Mouse (Mus musculus) embryonic facial prominence, embryonic 12.5 days (tissue): ENCODE measurements around the gene Lmntd1. TPM values are rescaled to one million over a fixed set of nuclear protein-coding genes. Genes with fewer than 3 reads are reported as not detected.

Source experiments
- ATAC-seq: fragments of 200-750 bp; cut with Nextera tagmentation; 2 replicates; pipeline ENCODE4 v1.8.0; 2017; ENCODE audit not compliant: insufficient number of reproducible peaks, insufficient read depth, low FRiP score, low TSS enrichment
- H3K27ac ChIP-seq: fragments of 300-500 bp; sonication (generic); 2 replicates; pipeline ENCODE4 v1.5.1; 2016; ENCODE audit warnings: mild to moderate bottlenecking
- H3K27me3 ChIP-seq: fragments of 300-500 bp; sonication (generic); 2 replicates; pipeline ENCODE4 v1.6.1; 2016; ENCODE audit warnings: mild to moderate bottlenecking, moderate library complexity
- H3K36me3 ChIP-seq: fragments of 300-500 bp; sonication (generic); 2 replicates; pipeline ENCODE4 v1.6.1; 2016; ENCODE audit warnings: mild to moderate bottlenecking
- H3K4me1 ChIP-seq: fragments of 300-500 bp; sonication (generic); 2 replicates; pipeline ENCODE4 v1.6.1; 2016
- H3K4me2 ChIP-seq: fragments of 300-500 bp; sonication (generic); replicated peaks from 2 replicates; pipeline ENCODE4 v1.6.1; 2016; ENCODE audit warnings: mild to moderate bottlenecking, moderate library complexity
- H3K4me3 ChIP-seq: fragments of 300-500 bp; sonication (generic); 2 replicates; pipeline ENCODE4 v1.5.1; 2016; ENCODE audit warnings: mild to moderate bottlenecking
- H3K9ac ChIP-seq: fragments of 300-500 bp; sonication (generic); 2 replicates; pipeline ENCODE4 v1.6.1; 2016; ENCODE audit warnings: mild to moderate bottlenecking, moderate library complexity
- H3K9me3 ChIP-seq: fragments of 300-500 bp; sonication (generic); 2 replicates; pipeline ENCODE4 v1.6.1; 2016; ENCODE audit warnings: mild to moderate bottlenecking, moderate library complexity
- WGBS: fragments of 180-500 bp; shearing (Covaris S2); methylation state at CpG from one replicate; pipeline ENCODE4 v1.1.7; 2016; 5-methylcytosine and 5-hydroxymethylcytosine counted together
- polyA plus RNA-seq: library from polyadenylated mRNA; unstranded; fragments of >200 nt; fragmentation: Nextera tagmentation; extraction: Ambion mirVana; gene quantifications from 2 replicates; pipeline ENCODE4 v1.2.1, GENCODE M21; 2016

The Lmntd1 gene
- 0.19 and 0.29 TPM in 2 replicates for polyA plus RNA-seq

GRCm38 (mm10) chr6:145614219-145614618, at the start of gene Lmntd1:
Gene Lmntd1, minus strand, starts transcription at chr6:145614319.
- Histone ChIP-seq H3K4me3 (no peak within 1 kb of the TSS), H3K9ac (no peak within 1 kb of the TSS), H3K36me3 (no peaks in the 10 kb centered on the region), H3K4me2 (no peak within 1 kb of the TSS), H3K4me1 (peaks cover 5% of the 10 kb centered on the region; the same call in 1 of the 2 replicates), H3K27me3 (no peaks in the 10 kb centered on the region), H3K9me3 (no peaks in the 10 kb centered on the region), H3K27ac (no peak within 1 kb of the TSS)
- 72% methylated on average over 7 of the region's 7 CpGs for WGBS
- no peak for ATAC-seq

- no peak for ATAC-seq
These were observed 46.8 kb upstream of the Lmntd1 start for GRCm38 (mm10) chr6:145660943-145661342.

GRCm38 (mm10) chr6:145659116-145659515, 45.0 kb upstream of the Lmntd1 start:
- Histone ChIP-seq H3K27ac (no peak overlapping the region), H3K9me3 (no peaks in the 10 kb centered on the region), H3K27me3 (no peaks in the 10 kb centered on the region), H3K4me1 (0 out of 2 replicates have a peak, but pooled peaks cover 4% of the 10 kb centered on the region), H3K9ac (no peak overlapping the region), H3K4me2 (no peak overlapping the region), H3K36me3 (no peaks in the 10 kb centered on the region), H3K4me3 (no peak overlapping the region)
- no peak for ATAC-seq
- WGBS = 73% methylated on average over 6 of the region's 6 CpGs

More at GRCm38 (mm10) chr6:145660943-145661342, 46.8 kb upstream of the Lmntd1 start:
- H3K4me2 ChIP-seq = no peak overlapping the region
- no peak overlapping the region for H3K27ac ChIP-seq
- H3K9me3 ChIP-seq = no peaks in the 10 kb centered on the region
- 72% methylated on average over 11 of the region's 11 CpGs for WGBS
- H3K27me3 ChIP-seq = no peaks in the 10 kb centered on the region
- no peaks in the 10 kb centered on the region for H3K36me3 ChIP-seq
- 0 out of 2 replicates have a peak, but pooled peaks cover 7% of the 10 kb centered on the region for H3K4me1 ChIP-seq
- no peak overlapping the region for H3K4me3 ChIP-seq
- H3K9ac ChIP-seq = no peak overlapping the region

GRCm38 (mm10) chr6:145656740-145657591, 42.8 kb upstream of the Lmntd1 start:
- Histone ChIP-seq H3K4me3 (no peak overlapping the region), H3K36me3 (no peaks in the 10 kb centered on the region), H3K4me2 (no peak overlapping the region), H3K27ac (no peak overlapping the region), H3K9me3 (no peaks in the 10 kb centered on the region), H3K4me1 (no peaks in the 10 kb centered on the region), H3K9ac (no peak overlapping the region), H3K27me3 (no peaks in the 10 kb centered on the region)
- WGBS = 81% methylated on average over 15 of the region's 15 CpGs
- no peak for ATAC-seq

GRCm38 (mm10) chr6:145655678-145656077, 41.6 kb upstream of the Lmntd1 start:
- Histone ChIP-seq H3K9ac (no peak overlapping the region), H3K4me1 (no peaks in the 10 kb centered on the region)
- 76% methylated on average over 1 of the region's 1 CpGs for WGBS

GRCm38 (mm10) chr6:145654062-145654836, 40.1 kb upstream of the Lmntd1 start:
- Histone ChIP-seq H3K4me3 (no peak overlapping the region), H3K4me1 (no peaks in the 10 kb centered on the region), H3K27ac (no peak overlapping the region), H3K9ac (no peak overlapping the region), H3K9me3 (no peaks in the 10 kb centered on the region), H3K36me3 (no peaks in the 10 kb centered on the region), H3K27me3 (no peaks in the 10 kb centered on the region), H3K4me2 (no peak overlapping the region)
- 81% methylated on average over 8 of the region's 8 CpGs for WGBS
- no peak for ATAC-seq

More at GRCm38 (mm10) chr6:145655678-145656077, 41.6 kb upstream of the Lmntd1 start:
- no peak overlapping the region for H3K27ac ChIP-seq
- H3K27me3 ChIP-seq = no peaks in the 10 kb centered on the region
- no peaks in the 10 kb centered on the region for H3K9me3 ChIP-seq
- ATAC-seq = no peak
- no peaks in the 10 kb centered on the region for H3K36me3 ChIP-seq
- H3K4me3 ChIP-seq = no peak overlapping the region
- H3K4me2 ChIP-seq = no peak overlapping the region

GRCm38 (mm10) chr6:145653626-145654025, 39.5 kb upstream of the Lmntd1 start:
- no peaks in the 10 kb centered on the region for H3K27me3 ChIP-seq
- no peaks in the 10 kb centered on the region for H3K36me3 ChIP-seq
- no peak for ATAC-seq
- no peaks in the 10 kb centered on the region for H3K9me3 ChIP-seq
- no peak overlapping the region for H3K9ac ChIP-seq
- H3K4me1 ChIP-seq = no peaks in the 10 kb centered on the region
- H3K27ac ChIP-seq = no peak overlapping the region
- no peak overlapping the region for H3K4me3 ChIP-seq
- 80% methylated on average over 5 of the region's 5 CpGs for WGBS
- H3K4me2 ChIP-seq = no peak overlapping the region

- Histone ChIP-seq H3K27ac (no peak overlapping the region), H3K4me2 (no peak overlapping the region), H3K36me3 (no peaks in the 10 kb centered on the region), H3K27me3 (no peaks in the 10 kb centered on the region), H3K4me3 (no peak overlapping the region), H3K9me3 (no peaks in the 10 kb centered on the region), H3K4me1 (no peaks in the 10 kb centered on the region), H3K9ac (no peak overlapping the region)
- WGBS = 72% methylated on average over 5 of the region's 5 CpGs
- ATAC-seq = no peak
These were observed 38.9 kb upstream of the Lmntd1 start for GRCm38 (mm10) chr6:145652986-145653385.

- no peak overlapping the region for H3K4me3 ChIP-seq
- no peaks in the 10 kb centered on the region for H3K27me3 ChIP-seq
- H3K27ac ChIP-seq = no peak overlapping the region
- WGBS = 82% methylated on average over 2 of the region's 2 CpGs
- no peaks in the 10 kb centered on the region for H3K4me1 ChIP-seq
- H3K4me2 ChIP-seq = no peak overlapping the region
- H3K9me3 ChIP-seq = no peaks in the 10 kb centered on the region
- no peak overlapping the region for H3K9ac ChIP-seq
- no peak for ATAC-seq
- no peaks in the 10 kb centered on the region for H3K36me3 ChIP-seq
These were observed 37.9 kb upstream of the Lmntd1 start for GRCm38 (mm10) chr6:145651976-145652375.

- no peak for ATAC-seq
- Histone ChIP-seq H3K27me3 (no peaks in the 10 kb centered on the region), H3K4me2 (no peak overlapping the region), H3K4me3 (no peak overlapping the region), H3K9me3 (0 out of 2 replicates have a peak, but pooled peaks cover 5% of the 10 kb centered on the region), H3K27ac (no peak overlapping the region), H3K36me3 (no peaks in the 10 kb centered on the region), H3K9ac (no peak overlapping the region), H3K4me1 (no peaks in the 10 kb centered on the region)
- 70% methylated on average over 4 of the region's 4 CpGs for WGBS
These were observed 26.9 kb upstream of the Lmntd1 start for GRCm38 (mm10) chr6:145640971-145641506.

GRCm38 (mm10) chr6:145638248-145638647, 24.1 kb upstream of the Lmntd1 start:
- Histone ChIP-seq H3K4me2 (no peak overlapping the region), H3K9me3 (0 out of 2 replicates have a peak, but pooled peaks cover 5% of the 10 kb centered on the region), H3K4me3 (no peak overlapping the region), H3K9ac (no peak overlapping the region), H3K27ac (no peak overlapping the region), H3K4me1 (no peaks in the 10 kb centered on the region), H3K27me3 (no peaks in the 10 kb centered on the region), H3K36me3 (no peaks in the 10 kb centered on the region)
- WGBS = 82% methylated on average over 6 of the region's 6 CpGs
- ATAC-seq = no peak
